Mouse (Mus musculus) fibroblast of lung, adult 2 months (primary cell): ENCODE measurements at regions not wholly inside any gene's neighbourhood (a gene's known extent, or its start where the extent isn't known, plus 50 kb on each side); places are given as distances from the start of the nearest gene placed in this dataset.
A peak's percentile ranks its signal among the peaks of the same experiment; 100 is the strongest.

Experiments used
- DNase-seq: peaks from one replicate; pipeline ENCODE4 v3.0.0-alpha.2; 2011; ENCODE audit warnings: low read depth

GRCm38 (mm10) chr3:123918140-123918539 lies 227.5 kb upstream of the Ndst3 start:
- DNase-seq: no peak

GRCm38 (mm10) chr3:123952121-123952520 lies 261.5 kb upstream of the Ndst3 start:
- no peak for DNase-seq

- no peak for DNase-seq
Observed at GRCm38 (mm10) chr3:123967373-123967772, 276.7 kb upstream of the Ndst3 start.

GRCm38 (mm10) chr3:123972367-123972766 lies 281.7 kb upstream of the Ndst3 start:
- no peak for DNase-seq

DNA sequence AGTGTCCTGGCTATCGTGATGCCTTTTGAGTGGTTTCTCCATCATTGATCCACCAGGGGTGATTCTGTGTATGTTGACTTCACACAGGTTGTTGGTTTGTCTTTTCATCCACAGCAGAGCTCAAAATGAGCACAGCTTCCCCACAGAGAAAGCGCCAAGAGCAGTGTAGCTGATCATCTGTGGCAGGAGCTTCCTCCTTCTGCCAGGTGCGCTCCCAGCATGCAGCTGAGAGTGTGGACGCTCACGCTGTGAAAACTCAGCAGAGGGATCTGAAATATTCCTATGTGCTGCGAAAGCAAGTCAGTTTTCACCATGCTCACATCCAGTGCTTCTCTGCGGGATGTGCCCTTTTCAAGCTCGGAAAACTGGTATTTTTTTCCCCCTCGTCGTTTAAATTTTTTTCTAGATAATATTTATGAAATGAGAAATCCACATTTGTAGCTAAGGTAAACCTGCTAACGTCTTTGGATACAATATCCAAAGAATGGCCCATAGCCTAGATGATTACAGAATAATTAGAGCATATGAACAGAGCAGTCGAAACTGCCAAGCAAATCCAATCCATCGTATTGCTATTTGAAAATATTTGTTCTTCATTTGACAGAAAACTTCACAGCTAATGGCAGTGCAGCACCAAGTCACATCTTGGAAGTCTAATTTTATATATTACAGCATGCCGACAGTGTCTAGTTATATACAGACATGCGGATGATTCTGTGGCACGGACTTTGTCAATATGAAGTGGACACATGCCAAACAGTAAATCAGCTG lies 283.3 kb upstream of the Ndst3 start:
- DNase-seq: no peak

DNA sequence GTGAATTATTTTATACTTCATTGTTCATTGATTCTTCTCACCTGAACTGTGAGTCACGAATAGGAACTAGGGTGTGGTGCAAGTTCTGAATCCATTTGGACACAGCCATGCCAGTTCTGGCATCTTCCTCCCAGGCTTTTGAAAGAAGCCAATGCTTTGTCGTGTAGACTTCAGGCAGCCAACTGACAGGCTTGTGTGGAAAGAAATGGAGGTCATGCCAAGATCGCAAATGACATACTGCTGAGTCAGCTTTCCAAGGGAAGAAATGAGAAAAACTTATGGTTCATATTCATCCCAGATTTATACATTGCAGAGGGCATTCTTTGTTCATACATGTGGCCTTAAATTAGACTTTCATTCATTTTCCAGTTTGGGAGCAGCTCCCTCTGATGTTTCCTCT lies 285.8 kb upstream of the Ndst3 start:
- no peak for DNase-seq

DNA sequence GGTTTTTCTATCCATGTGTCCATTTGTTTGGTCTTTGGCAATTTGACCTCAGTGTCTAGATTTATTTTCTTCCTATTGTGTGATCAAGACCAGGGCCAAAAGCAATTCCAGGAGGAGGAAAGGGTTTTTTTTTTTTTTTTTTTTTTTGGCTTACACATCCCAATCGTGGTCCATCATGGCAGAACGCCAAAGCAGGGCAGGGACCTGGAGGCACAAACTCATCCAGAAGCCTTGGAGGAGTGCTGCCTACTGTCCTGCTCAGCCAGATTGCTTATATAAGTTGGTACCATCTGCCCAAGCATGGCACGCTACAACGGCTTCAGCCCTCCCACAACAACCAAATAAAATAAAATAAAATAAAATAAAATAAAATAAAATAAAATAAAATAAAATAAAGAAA lies 286.5 kb upstream of the Ndst3 start:
- no peak for DNase-seq

- no peak for DNase-seq
Observed at GRCm38 (mm10) chr3:123983045-123983444, 292.4 kb upstream of the Ndst3 start.

GRCm38 (mm10) chr3:123983530-123983929 lies 292.9 kb upstream of the Ndst3 start:
- DNase-seq: no peak

DNA sequence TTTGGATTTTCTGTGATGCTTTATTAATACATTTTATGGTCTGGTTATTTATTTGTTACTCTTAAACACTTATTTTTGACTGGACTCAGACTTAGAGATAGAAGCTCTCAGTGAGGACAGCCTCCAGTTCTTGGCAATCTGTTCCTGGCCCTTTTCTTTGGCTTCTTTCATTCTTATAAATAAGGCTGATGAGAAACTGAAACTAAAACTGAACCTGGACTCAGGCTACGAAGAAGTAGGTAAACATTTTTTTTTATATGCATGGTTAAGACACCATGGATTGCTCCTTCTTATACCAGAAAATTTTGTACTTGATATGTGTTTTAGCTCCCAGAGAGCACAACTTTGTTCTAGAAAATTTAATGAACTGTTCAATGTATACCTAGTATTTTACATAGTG lies 293.4 kb upstream of the Ndst3 start:
- DNase-seq: peak; percentile 8

DNA sequence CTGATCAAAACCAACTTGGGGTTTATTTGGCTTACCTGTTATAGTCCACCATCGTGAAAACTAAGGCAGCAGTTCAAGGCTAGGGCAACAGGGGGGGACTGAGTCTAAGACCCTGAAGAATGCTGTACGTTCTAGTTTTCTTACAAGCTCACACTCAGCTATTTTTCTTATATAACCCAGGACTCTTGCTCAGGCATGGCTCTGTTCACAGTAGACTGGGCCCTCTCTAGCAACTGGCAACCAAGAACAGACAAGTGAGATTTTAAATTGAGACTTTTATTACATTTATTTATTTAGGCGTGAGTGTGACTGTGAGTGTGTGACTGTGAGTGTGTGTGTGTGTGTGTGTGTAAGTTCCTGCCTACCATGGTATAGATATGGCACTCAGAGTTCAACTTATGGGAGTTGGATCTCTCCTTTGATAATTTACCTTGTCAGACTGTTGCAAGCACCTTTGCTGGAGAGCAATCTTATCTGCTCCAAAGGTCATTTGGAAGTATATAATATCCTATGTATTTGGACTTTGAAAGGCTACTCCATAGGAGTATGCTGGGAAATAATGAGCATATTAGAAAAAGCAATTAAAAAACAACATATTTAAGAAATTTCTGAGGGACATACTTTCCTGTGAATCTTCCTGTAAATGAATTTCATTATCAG lies 309.4 kb upstream of the Ndst3 start:
- DNase-seq: no peak

GRCm38 (mm10) chr3:124000883-124001282 lies 310.2 kb upstream of the Ndst3 start:
- peak; percentile 26 for DNase-seq

GRCm38 (mm10) chr3:124011685-124012084 lies 309.0 kb upstream of the Tram1l1 start:
- DNase-seq: no peak

GRCm38 (mm10) chr3:124018618-124019017 lies 302.0 kb upstream of the Tram1l1 start:
- DNase-seq: no peak

GRCm38 (mm10) chr3:124026188-124026587 lies 294.5 kb upstream of the Tram1l1 start:
- DNase-seq: no peak

GRCm38 (mm10) chr3:124067061-124067460 lies 253.6 kb upstream of the Tram1l1 start:
- DNase-seq: no peak

GRCm38 (mm10) chr3:124067538-124067937 lies 253.1 kb upstream of the Tram1l1 start:
- DNase-seq: no peak

- DNase-seq: no peak
Observed at GRCm38 (mm10) chr3:124067971-124068370, 252.7 kb upstream of the Tram1l1 start.

DNA sequence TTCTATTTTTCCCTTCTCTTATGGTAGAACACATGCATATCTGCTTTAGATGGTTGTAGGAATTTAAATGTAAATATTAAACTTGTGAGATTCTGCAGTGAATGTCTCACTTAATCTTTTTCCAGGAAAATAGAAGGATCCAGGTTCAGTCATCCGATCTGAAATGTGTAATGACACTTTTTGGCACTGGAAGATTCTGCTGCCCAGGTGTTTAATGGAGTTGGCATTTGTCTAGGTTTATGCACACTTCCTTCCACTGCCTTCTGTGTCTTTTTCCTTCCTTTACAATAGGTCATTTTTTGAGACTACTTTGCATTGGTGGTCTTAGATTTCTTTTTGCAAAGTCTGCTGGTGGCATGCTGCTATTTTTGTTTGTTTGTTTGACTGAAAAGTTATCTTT lies 251.5 kb upstream of the Tram1l1 start:
- DNase-seq: no peak

- DNase-seq: peak; percentile 27
Observed at GRCm38 (mm10) chr3:124075974-124076606, 244.6 kb upstream of the Tram1l1 start.

DNA sequence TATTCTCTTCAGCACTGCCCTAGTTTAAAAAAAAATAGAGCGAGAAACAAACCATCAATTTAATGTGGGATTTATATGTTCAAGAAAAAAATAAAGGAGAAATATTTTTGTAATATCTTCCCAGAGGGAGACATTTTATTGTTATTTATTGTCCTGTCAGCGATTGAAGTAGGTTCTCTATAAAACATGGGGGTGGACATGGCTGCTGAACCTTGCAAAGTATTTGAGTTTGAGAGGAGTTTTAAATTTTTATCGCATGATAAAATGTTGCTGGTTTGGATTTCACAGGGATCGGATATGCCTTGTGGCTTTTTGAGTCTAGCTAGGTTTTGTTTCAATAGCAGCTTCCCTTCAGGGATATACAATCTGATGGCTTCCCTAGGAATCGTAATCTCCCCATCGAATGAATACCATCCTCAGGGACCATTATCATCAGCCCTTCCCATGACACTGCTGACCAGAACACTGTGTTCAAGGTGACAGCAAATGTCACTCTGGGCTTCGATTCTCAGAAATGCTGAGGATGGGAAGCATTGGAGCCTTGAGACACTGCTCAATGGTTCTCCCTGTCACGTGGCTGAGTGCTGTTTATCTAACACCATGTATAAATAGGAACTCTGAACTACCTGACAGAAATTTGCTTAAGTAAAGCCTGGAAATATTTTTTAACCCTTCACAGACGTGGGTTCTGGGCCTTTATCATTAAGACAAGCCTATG lies 228.1 kb upstream of the Tram1l1 start:
- no peak for DNase-seq

DNA sequence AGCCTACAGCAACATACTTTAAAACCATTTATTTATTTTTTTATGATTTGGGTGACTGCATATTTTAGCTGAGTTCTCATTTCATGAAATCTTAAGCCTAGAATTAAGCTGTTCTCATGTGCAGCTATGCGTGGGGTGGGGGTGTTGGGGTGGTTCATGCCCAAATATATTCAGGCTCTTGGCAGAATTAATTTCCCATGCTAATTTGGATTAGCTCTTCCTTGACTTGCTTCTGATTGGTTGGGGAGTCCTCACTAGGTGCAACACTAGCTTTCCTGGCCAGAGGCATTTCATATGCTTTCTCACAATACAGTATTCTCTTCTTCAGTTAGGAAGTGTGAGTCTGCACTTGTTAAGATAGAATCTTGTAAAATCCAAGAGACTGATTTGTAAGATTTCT lies 206.7 kb upstream of the Tram1l1 start:
- no peak for DNase-seq

- no peak for DNase-seq
Observed at GRCm38 (mm10) chr3:124156255-124156654, 164.4 kb upstream of the Tram1l1 start.
